Mouse (Mus musculus): ENCODE measurements around the gene Fnbp1. TPM values are rescaled to one million over a fixed set of nuclear protein-coding genes. Genes with fewer than 3 reads are reported as not detected.
"Not testable (repeated sequence)": the region's sequence is repeated elsewhere in the genome, so short reads cannot be mapped to it uniquely, and the experiment has no call there.

Gene Fnbp1
- 16.5 and 19.4 TPM in 2 replicates for polyA plus RNA-seq (2015; fragmentation: Nextera tagmentation; extraction: Ambion mirVana)

- Histone ChIP-seq H3K4me3 (peak within 1 kb of the TSS; percentile 88), H3K27me3 (no peaks in the 10 kb centered on the region), H3K9me3 (no peaks in the 10 kb centered on the region), H3K4me1 (peaks cover 19% of the 10 kb centered on the region), H3K4me2 (replicated peaks) (peak within 1 kb of the TSS; percentile 90), H3K27ac (replicated peaks) (peak within 1 kb of the TSS; percentile 87), H3K36me3 (peaks cover 8% of the 10 kb centered on the region), H3K9ac (replicated peaks) (peak within 1 kb of the TSS; percentile 86)
- ATAC-seq (replicated peaks), result peak; percentile 95
- WGBS, result under 1% methylated on average over 48 of the region's 59 CpGs
These were observed at the start of gene Fnbp1 for GRCm38 (mm10) chr2:31141867-31142454. Fnbp1 (minus strand) TSS chr2:31142008.

- Histone ChIP-seq H3K4me1 (no peaks in the 10 kb centered on the region), H3K36me3 (peaks cover 69% of the 10 kb centered on the region), H3K9me3 (no peaks in the 10 kb centered on the region), H3K9ac (replicated peaks) (no peak overlapping the region), H3K27me3 (no peaks in the 10 kb centered on the region), H3K4me3 (no peak overlapping the region), H3K27ac (replicated peaks) (no peak overlapping the region), H3K4me2 (replicated peaks) (no peak overlapping the region)
- WGBS, result 98% methylated on average over 3 of the region's 3 CpGs
- no peak for ATAC-seq (replicated peaks)
These were observed 47.8 kb upstream of the Fnbp1 start for GRCm38 (mm10) chr2:31189654-31190053.

- ATAC-seq (replicated peaks), result no peak
- no peak overlapping the region for H3K4me2 ChIP-seq (replicated peaks)
- no peaks in the 10 kb centered on the region for H3K4me1 ChIP-seq
- no peaks in the 10 kb centered on the region for H3K9me3 ChIP-seq
- H3K9ac ChIP-seq (replicated peaks), result no peak overlapping the region
- H3K4me3 ChIP-seq, result no peak overlapping the region
- no peak overlapping the region for H3K27ac ChIP-seq (replicated peaks)
- no peaks in the 10 kb centered on the region for H3K27me3 ChIP-seq
- 97% methylated on average over 1 of the region's 1 CpGs for WGBS
- peaks cover 77% of the 10 kb centered on the region for H3K36me3 ChIP-seq
These were observed 46.9 kb upstream of the Fnbp1 start for GRCm38 (mm10) chr2:31188691-31189090.

- H3K27ac ChIP-seq (replicated peaks), result no peak overlapping the region
- H3K4me1 ChIP-seq, result no peaks in the 10 kb centered on the region
- no peaks in the 10 kb centered on the region for H3K27me3 ChIP-seq
- no peak overlapping the region for H3K9ac ChIP-seq (replicated peaks)
- no peak for ATAC-seq (replicated peaks)
- H3K36me3 ChIP-seq, result peaks cover 76% of the 10 kb centered on the region
- H3K4me2 ChIP-seq (replicated peaks), result no peak overlapping the region
- no peak overlapping the region for H3K4me3 ChIP-seq
- 93% methylated on average over 1 of the region's 1 CpGs for WGBS
- no peaks in the 10 kb centered on the region for H3K9me3 ChIP-seq
These were observed 42.0 kb upstream of the Fnbp1 start for GRCm38 (mm10) chr2:31183830-31184229.

GRCm38 (mm10) chr2:31182786-31183330 is 41.0 kb upstream of the Fnbp1 start:
- Histone ChIP-seq H3K4me3 (no peak overlapping the region), H3K27me3 (no peaks in the 10 kb centered on the region), H3K27ac (replicated peaks) (no peak overlapping the region), H3K9me3 (no peaks in the 10 kb centered on the region), H3K4me1 (no peaks in the 10 kb centered on the region), H3K36me3 (peaks cover 77% of the 10 kb centered on the region), H3K4me2 (replicated peaks) (no peak overlapping the region), H3K9ac (replicated peaks) (no peak overlapping the region)
- WGBS, result 93% methylated on average over 6 of the region's 6 CpGs
- ATAC-seq (replicated peaks), result no peak

GRCm38 (mm10) chr2:31180081-31180551 is 38.3 kb upstream of the Fnbp1 start:
- no peak for ATAC-seq (replicated peaks)
- peaks cover 81% of the 10 kb centered on the region for H3K36me3 ChIP-seq
- 83% methylated on average over 7 of the region's 7 CpGs for WGBS

GRCm38 (mm10) chr2:31179471-31179870 is 37.7 kb upstream of the Fnbp1 start:
- H3K4me3 ChIP-seq, result no peak overlapping the region
- H3K9ac ChIP-seq (replicated peaks), result no peak overlapping the region
- peaks cover 80% of the 10 kb centered on the region for H3K36me3 ChIP-seq
- H3K27ac ChIP-seq (replicated peaks), result no peak overlapping the region
- no peaks in the 10 kb centered on the region for H3K27me3 ChIP-seq
- 90% methylated on average over 7 of the region's 7 CpGs for WGBS
- H3K9me3 ChIP-seq, result no peaks in the 10 kb centered on the region
- no peak overlapping the region for H3K4me2 ChIP-seq (replicated peaks)
- no peaks in the 10 kb centered on the region for H3K4me1 ChIP-seq
- ATAC-seq (replicated peaks), result no peak

More at GRCm38 (mm10) chr2:31180081-31180551, 38.3 kb upstream of the Fnbp1 start:
- Histone ChIP-seq H3K9ac (replicated peaks) (no peak overlapping the region), H3K27ac (replicated peaks) (no peak overlapping the region), H3K27me3 (no peaks in the 10 kb centered on the region), H3K4me1 (no peaks in the 10 kb centered on the region), H3K4me2 (replicated peaks) (no peak overlapping the region), H3K4me3 (no peak overlapping the region), H3K9me3 (no peaks in the 10 kb centered on the region)

GRCm38 (mm10) chr2:31178593-31178992 is 36.8 kb upstream of the Fnbp1 start:
- not testable (repeated sequence) for H3K4me1 ChIP-seq; H3K27ac ChIP-seq (replicated peaks); H3K27me3 ChIP-seq; H3K9me3 ChIP-seq; H3K4me2 ChIP-seq (replicated peaks); H3K9ac ChIP-seq (replicated peaks); H3K4me3 ChIP-seq; ATAC-seq (replicated peaks)
- H3K36me3 ChIP-seq, result peaks cover 80% of the 10 kb centered on the region
- 83% methylated on average over 6 of the region's 6 CpGs for WGBS

- Histone ChIP-seq H3K9ac (replicated peaks) (no peak overlapping the region), H3K9me3 (no peaks in the 10 kb centered on the region), H3K27me3 (no peaks in the 10 kb centered on the region), H3K27ac (replicated peaks) (no peak overlapping the region), H3K36me3 (peaks cover 91% of the 10 kb centered on the region), H3K4me2 (replicated peaks) (no peak overlapping the region), H3K4me3 (no peak overlapping the region), H3K4me1 (no peaks in the 10 kb centered on the region)
- 82% methylated on average over 4 of the region's 4 CpGs for WGBS
- ATAC-seq (replicated peaks), result no peak
These were observed 31.5 kb upstream of the Fnbp1 start for GRCm38 (mm10) chr2:31173290-31173689.

GRCm38 (mm10) chr2:31172536-31172935 is 30.7 kb upstream of the Fnbp1 start:
- H3K36me3 ChIP-seq, result peaks cover 84% of the 10 kb centered on the region
- H3K4me2 ChIP-seq (replicated peaks), result no peak overlapping the region
- H3K4me3 ChIP-seq, result no peak overlapping the region
- WGBS, result 85% methylated on average over 5 of the region's 5 CpGs
- ATAC-seq (replicated peaks), result no peak
- no peaks in the 10 kb centered on the region for H3K9me3 ChIP-seq
- H3K27ac ChIP-seq (replicated peaks), result no peak overlapping the region
- H3K27me3 ChIP-seq, result no peaks in the 10 kb centered on the region
- H3K9ac ChIP-seq (replicated peaks), result no peak overlapping the region
- H3K4me1 ChIP-seq, result no peaks in the 10 kb centered on the region

GRCm38 (mm10) chr2:31172001-31172400 is 30.2 kb upstream of the Fnbp1 start:
- H3K4me2 ChIP-seq (replicated peaks), result no peak overlapping the region
- no peaks in the 10 kb centered on the region for H3K4me1 ChIP-seq
- H3K36me3 ChIP-seq, result peaks cover 81% of the 10 kb centered on the region
- H3K4me3 ChIP-seq, result no peak overlapping the region
- H3K27me3 ChIP-seq, result no peaks in the 10 kb centered on the region
- 83% methylated on average over 5 of the region's 5 CpGs for WGBS
- no peak overlapping the region for H3K9ac ChIP-seq (replicated peaks)
- no peaks in the 10 kb centered on the region for H3K9me3 ChIP-seq
- ATAC-seq (replicated peaks), result no peak
- no peak overlapping the region for H3K27ac ChIP-seq (replicated peaks)

GRCm38 (mm10) chr2:31170164-31170563 is 28.4 kb upstream of the Fnbp1 start:
- H3K27me3 ChIP-seq, result no peaks in the 10 kb centered on the region
- 95% methylated on average over 6 of the region's 6 CpGs for WGBS
- H3K9me3 ChIP-seq, result no peaks in the 10 kb centered on the region
- no peak overlapping the region for H3K4me2 ChIP-seq (replicated peaks)
- no peaks in the 10 kb centered on the region; the same call in 1 of the 2 replicates for H3K4me1 ChIP-seq
- ATAC-seq (replicated peaks), result no peak
- no peak overlapping the region for H3K9ac ChIP-seq (replicated peaks)
- H3K4me3 ChIP-seq, result no peak overlapping the region
- peaks cover 65% of the 10 kb centered on the region for H3K36me3 ChIP-seq
- no peak overlapping the region for H3K27ac ChIP-seq (replicated peaks)

- Histone ChIP-seq H3K4me1 (peaks cover 4% of the 10 kb centered on the region; the same call in 1 of the 2 replicates), H3K4me3 (no peak overlapping the region), H3K4me2 (replicated peaks) (no peak overlapping the region), H3K9me3 (no peaks in the 10 kb centered on the region), H3K27me3 (no peaks in the 10 kb centered on the region), H3K9ac (replicated peaks) (no peak overlapping the region), H3K27ac (replicated peaks) (no peak overlapping the region), H3K36me3 (peaks cover 56% of the 10 kb centered on the region)
- ATAC-seq (replicated peaks), result no peak
- WGBS, result 91% methylated on average over 10 of the region's 10 CpGs
These were observed 27.2 kb upstream of the Fnbp1 start for GRCm38 (mm10) chr2:31169001-31169400.

Measured in forebrain, embryonic 15.5 days (tissue).